Mouse (Mus musculus): ENCODE results near the gene Rbp7.

Gene Rbp7

DNA sequence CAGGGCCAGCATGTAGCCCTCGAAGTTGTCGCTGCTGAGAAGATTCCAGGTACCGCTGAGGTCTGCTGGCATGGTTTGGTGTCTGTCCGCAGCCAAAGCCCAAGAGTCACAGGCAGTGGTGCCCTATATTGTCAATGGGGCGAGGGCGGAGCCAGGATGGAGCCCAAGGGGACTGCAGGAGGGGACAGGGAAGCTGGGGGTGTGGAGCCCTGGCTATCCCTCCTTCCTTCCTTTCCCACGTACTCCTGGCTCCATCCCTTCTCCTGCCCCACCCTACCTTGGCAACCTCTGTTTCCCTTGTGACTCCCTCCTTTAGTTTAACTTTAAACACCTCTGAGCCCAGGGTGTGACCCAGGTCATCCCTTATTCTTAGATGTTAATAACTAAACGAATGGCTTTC, at the start of gene Rbp7:
Rbp7 (minus strand) TSS at position 100 of the 400 bp plus-strand sequence.
- in situ Hi-C loops (cut with MboI, MseI), result loop anchor here (10.0 kb wide), 1 partner anchor 310 kb away; no protein-coding TSS in a partner anchor

- in situ Hi-C loops (cut with MboI, MseI), result no loop called here
Measured at GRCm38 (mm10) chr4:149504363-149504762, 49.6 kb upstream of the Rbp7 start.

DNA sequence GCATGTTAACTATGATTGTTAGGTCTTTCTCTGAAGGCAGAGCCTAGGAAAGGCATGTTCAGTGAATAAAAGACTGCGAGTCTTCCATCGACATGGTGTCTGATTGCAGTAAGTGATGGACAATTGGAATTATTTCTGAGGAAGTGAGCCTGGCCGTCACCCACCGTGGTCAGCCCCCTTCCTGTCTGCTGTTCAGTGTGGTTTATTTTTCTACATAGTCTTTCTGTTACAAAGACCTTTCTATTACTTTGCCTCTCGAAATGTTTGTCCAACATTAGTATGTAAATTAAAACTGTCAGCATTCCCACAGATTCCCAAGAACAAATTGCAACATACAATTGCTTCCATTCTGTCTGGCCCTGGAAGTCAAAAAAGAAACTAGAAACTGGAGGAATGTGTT, 45.0 kb upstream of the Rbp7 start:
- in situ Hi-C loops (cut with MboI, MseI), result no loop called here

- in situ Hi-C loops (cut with MboI, MseI), result no loop called here
Measured at GRCm38 (mm10) chr4:149498901-149499300, 44.1 kb upstream of the Rbp7 start.

- in situ Hi-C loops (cut with MboI, MseI), result no loop called here
Measured at GRCm38 (mm10) chr4:149496612-149497011, 41.8 kb upstream of the Rbp7 start.

DNA sequence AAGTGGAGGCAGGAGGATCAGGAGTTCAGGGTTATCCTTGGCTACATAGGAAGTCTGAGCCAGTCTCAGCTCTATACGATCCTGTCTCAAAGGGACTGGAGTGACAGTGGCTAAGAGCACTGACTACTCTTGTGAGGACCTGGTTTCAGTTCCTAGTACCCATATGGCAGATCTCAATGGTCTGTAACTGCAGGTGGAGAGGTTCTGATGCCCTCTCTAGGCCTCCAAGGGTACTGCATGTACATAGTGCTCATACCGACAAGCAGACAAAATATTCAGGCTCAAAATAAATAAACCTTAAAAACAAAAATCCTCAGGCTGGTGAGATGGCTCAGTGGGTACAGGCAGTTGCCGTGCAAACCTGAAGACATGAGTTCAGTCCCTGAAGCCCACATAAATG, 36.4 kb upstream of the Rbp7 start:
- in situ Hi-C loops (cut with MboI, MseI), result no loop called here

DNA sequence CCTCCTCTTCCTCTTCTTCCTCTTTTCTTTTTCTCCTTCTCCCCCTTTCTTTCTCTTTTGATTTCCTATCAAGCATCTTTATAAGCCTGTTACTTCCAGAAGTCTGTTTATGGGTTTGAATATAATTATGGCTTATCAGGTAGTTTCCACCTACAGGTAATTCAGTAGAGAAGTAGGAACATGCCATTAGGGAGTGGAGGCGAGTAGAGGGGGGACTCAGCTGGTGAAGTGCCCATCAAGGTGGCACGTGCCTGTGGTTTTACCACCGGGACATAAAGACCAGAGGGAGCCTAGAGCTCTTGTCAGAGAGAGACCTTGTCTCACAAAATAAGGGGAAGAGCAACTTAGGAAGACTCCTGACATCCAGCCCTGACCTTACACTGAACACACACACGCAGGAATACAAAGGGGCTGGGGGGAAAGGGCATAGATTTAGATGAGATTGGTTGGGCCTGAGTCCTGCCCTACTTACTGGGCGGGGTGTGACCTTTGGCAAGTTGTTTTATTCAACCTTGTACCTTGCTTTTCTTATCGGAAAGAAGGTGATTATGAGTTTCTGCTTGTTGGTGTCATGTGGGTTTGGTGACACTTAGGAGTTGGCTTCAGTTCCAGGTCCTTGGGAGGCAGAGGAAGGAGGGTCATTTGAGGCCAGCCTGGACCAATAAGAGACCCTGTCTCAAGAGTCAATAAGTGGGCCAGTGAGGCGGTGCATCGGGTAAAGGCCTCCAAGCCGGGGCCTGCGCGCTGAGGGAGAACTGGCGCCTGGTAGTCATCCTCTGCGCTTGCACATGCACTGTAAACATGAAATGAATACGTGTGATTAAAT, 34.9 kb upstream of the Rbp7 start:
- in situ Hi-C loops (cut with MboI, MseI), result no loop called here

DNA sequence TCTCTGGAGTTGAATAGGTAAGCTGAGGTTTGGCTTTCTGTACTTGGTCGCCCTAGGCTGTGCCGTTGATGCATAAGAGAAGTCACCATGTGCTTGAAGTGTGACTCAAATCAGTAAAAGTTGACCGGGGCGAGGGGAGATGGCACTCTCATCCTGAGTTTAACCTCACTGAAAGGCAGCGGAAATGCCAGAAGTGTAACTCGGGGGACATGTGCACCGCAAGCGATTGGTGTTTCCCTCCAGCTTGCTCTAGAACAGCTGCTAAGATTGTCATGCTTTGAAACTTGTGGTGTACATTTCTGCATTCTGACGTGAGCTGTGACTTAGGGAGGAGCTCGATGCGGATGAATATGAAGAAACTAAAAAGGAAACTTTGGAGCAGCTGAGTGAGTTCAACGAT, 33.0 kb upstream of the Rbp7 start:
- in situ Hi-C loops (cut with MboI, MseI), result no loop called here

DNA sequence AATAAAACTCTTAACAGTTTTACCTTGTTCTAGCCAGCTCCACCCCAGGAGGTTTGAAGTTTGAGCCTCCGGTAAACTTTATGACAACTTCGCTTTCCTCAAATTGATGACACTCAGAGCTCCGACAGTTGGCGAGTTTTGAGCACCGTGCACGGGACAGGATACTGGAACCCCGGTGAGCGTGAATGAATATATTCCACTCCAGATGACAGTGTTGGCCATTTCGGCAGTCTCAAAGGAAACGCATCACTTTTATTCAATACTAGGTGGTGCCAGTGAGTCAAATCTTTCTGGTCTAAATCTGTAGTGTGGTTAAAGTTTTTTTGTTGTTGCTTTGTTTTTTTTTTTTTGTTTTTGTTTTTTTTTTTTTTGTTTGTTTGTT, 31.0 kb upstream of the Rbp7 start:
- in situ Hi-C loops (cut with MboI, MseI), result no loop called here

- in situ Hi-C loops (cut with MboI, MseI), result no loop called here
Measured at GRCm38 (mm10) chr4:149485053-149485824, 30.5 kb upstream of the Rbp7 start, which contains the start of the genes Nmnat1 and Lzic. Nmnat1 (minus strand) TSS chr4:149485202. Lzic (plus strand) TSS chr4:149485229.

GRCm38 (mm10) chr4:149484566-149484965, 29.8 kb upstream of the Rbp7 start:
- in situ Hi-C loops (cut with MboI, MseI), result no loop called here

DNA sequence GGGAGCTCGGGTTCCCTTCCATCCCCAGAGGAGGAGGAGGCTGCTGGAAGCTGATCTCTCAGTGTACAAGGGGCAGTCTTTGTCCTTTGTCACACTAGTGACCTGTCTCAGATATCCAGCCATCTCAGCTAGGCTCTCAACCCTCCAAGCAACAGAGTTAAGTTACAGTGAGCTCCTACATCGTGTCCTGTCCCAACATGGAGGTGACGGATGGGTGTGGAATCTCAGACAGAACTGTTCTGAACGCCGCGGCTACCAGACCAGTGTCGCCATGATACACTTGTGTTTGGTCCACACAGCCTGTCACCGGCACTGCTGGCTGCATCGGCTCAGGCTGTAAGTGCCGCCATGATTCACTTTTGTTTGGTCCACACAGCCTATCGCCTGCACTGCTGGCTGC, 22.3 kb upstream of the Rbp7 start, which contains the start of gene Tmem274:
Tmem274 (plus strand) TSS at position 301 of the 400 bp plus-strand sequence.
- in situ Hi-C loops (cut with MboI, MseI), result no loop called here

GRCm38 (mm10) chr4:149475096-149475495, 20.3 kb upstream of the Rbp7 start:
- in situ Hi-C loops (cut with MboI, MseI), result no loop called here

- in situ Hi-C loops (cut with MboI, MseI), result no loop called here
Measured at GRCm38 (mm10) chr4:149469557-149469956, 14.8 kb upstream of the Rbp7 start.

DNA sequence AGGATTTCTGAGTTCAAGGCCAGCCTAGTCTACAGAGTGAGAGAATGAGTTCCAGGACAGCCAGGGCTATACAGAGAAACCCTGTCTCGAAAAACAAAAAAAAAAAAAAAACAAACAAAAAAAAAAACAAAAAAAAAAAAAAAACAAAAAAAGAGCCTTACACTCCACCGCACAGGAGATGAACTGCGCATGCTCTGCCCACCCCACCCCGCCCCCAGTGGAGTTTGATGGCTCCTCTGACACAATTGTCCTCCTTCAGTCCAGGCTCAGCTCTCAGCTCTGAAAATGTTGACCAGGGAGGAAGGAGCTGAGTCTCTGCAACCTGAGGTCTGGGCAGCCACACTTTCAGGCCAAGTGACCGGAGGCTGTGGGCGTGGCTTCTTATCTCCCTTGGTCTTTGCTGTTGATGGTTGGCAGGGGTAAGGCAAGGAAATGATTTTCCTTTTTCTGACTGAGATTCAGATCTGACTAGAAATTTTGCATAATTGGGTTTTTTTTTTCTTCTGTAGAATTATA, 8.7 kb upstream of the Rbp7 start:
- in situ Hi-C loops (cut with MboI, MseI), result loop anchor here (5.0 kb wide), 1 partner anchor 84 kb away; no protein-coding TSS in a partner anchor

GRCm38 (mm10) chr4:149462305-149462971, 7.7 kb upstream of the Rbp7 start:
- in situ Hi-C loops (cut with MboI, MseI), result loop anchor here (5.0 kb wide), 1 partner anchor 85 kb away; no protein-coding TSS in a partner anchor

DNA sequence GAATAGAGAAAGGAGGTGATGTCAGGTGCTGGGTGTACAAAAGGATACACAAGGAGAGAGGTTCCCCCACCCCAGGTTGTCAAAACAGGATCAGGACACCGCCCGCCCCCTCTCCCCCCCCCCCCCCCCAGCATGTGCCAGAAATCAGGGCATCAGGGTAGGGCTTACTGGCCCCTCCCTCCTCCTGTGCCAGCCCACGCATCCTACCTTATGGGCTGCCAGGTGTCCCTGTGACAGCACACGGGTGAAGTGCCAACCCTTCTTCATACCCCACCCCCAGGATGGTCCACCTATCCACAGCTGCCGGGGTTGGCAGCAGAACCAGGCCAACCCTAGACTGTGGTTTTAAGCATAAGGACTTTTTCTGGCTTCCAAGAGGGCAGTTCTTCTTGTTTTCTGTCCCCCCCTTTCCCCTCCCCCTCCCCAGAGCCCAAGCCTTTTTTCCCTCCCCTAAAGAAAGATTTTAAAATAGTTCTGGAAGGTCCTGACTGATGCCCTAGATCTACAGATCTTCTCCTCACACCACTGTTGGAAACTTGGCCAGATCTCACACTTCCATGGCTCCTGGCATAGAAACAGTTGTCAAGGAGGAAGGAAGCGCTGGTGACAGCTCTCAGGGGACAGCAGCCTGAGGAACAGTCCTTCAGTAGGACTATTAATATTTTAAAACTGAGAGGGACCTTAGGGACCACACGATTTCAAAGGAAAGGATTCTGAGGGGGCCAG, 7.0 kb upstream of the Rbp7 start:
- in situ Hi-C loops (cut with MboI, MseI), result loop anchor here (5.0 kb wide), 1 partner anchor 86 kb away; no protein-coding TSS in a partner anchor

- in situ Hi-C loops (cut with MboI, MseI), result loop anchor here (5.0 kb wide), 1 partner anchor 87 kb away; no protein-coding TSS in a partner anchor
Measured at GRCm38 (mm10) chr4:149460475-149460874, 5.7 kb upstream of the Rbp7 start.

DNA sequence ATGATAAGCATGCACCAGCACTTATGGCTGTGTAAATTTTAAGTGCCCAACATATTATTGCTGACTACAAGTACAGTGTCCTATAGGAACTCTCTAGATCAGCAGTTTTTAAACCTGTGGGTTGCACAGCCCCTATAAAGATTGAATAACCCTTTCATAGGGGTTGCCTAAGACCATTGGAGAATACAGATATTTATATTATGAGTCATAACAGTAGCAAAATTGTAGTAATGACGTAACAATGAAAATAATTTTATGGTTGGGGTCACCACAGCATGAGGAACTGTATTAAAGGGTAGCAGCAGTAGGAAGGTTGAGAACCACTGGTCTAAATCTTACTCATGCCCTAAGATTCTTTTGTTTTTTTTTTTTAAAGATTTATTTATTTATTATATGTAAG, 4.6 kb upstream of the Rbp7 start:
- in situ Hi-C loops (cut with MboI, MseI), result loop anchor here (10.0 kb wide), 1 partner anchor 315 kb away; no protein-coding TSS in a partner anchor

- in situ Hi-C loops (cut with MboI, MseI), result loop anchor here (10.0 kb wide), 1 partner anchor 314 kb away; no protein-coding TSS in a partner anchor
Measured at GRCm38 (mm10) chr4:149458526-149458925, 3.7 kb upstream of the Rbp7 start.
